Mouse (Mus musculus): ENCODE results near the gene Grifin. TPM values are rescaled to one million over a fixed set of nuclear protein-coding genes. Genes with fewer than 3 reads are reported as not detected.

Grifin gene
- total RNA-seq, 2 experiments from 2014 or later, result not detected

DNA sequence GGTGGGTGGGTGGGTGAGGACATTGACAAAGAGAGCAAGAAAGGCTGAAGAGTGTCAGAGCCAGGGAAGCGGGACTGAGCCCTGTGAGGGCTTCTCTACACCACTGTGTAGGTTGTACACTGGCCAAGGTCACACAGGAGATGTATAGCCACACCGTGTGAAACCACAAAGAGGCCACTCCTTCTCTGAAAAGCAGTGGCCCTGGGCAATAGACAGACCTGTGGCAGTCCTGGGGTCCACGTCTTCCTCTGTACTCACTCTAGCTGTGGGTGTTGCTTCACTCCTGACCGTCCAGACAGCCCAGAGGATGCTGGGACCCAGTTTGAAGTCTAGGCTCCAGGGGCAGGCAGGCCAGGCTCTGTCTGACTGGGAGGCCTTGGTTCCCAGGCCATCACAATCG lies 30.0 kb upstream of the Grifin start:
- intact Hi-C loops (cut with DNase I), result no loop called here
- no peak for DNase-seq

DNA sequence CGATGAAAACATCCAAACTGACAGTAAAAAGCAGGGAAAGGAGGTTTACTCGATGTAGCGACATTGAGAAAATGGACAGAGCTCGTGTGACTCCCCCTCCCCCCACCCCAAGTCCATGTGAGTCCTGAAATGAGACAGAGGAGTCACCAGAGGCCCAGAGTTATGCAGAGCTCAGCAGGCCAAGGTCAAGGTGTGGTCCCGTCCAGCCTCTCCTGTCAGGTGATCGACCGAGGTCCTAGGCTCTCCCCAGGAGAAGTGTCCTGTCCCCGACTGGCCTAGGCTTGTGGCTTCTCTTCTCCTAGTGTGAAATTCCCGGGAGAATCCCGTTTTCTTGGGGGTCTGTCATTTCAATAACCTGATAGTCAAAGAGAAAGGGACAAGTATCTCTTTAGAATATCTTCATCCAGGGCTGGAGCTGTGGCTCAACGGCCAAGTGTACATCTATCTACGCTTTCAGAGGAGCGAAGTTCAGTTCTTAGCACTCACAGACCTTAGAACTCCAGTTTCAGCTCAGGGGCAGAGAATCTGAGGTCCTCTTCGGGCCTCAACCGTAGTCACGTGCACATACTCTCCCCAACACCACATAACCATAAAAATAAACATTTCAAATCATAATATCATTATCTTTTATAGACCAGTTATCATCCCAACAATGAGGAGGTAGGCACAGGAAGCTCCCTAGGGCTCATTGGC lies 24.4 kb upstream of the Grifin start:
- no peak for DNase-seq
- intact Hi-C loops (cut with DNase I), result no loop called here

DNA sequence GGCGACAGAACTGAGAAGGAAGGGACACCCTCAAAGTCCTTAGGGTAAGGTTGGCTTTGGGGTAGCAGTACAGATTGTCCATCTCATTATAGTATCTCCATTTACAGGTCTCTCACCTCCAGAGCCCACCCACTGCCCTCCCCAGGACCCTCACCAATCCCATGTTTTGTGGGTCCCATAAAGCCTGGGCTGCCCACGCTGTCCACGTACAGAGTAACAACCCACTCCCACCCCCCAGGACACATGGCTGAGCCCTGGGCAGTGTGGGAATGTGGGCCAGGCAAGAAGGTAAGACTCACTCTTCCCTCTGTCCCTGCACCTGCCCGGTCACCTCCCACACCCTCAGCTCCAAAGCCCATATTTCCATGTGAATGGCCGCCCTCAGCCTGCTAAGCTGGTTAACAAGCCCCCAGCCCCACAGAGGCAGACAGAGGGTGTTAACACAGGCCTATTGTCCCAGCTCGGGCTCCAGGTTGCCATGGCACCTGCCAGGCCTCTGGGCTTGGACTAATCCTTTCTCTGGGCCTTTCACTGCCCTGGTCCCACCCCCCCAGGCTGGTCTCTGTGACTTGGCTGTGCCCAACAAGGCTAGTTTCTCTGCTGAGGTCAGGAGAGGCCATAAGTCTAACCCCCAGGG lies 19.0 kb upstream of the Grifin start:
- intact Hi-C loops (cut with DNase I), result no loop called here

DNA sequence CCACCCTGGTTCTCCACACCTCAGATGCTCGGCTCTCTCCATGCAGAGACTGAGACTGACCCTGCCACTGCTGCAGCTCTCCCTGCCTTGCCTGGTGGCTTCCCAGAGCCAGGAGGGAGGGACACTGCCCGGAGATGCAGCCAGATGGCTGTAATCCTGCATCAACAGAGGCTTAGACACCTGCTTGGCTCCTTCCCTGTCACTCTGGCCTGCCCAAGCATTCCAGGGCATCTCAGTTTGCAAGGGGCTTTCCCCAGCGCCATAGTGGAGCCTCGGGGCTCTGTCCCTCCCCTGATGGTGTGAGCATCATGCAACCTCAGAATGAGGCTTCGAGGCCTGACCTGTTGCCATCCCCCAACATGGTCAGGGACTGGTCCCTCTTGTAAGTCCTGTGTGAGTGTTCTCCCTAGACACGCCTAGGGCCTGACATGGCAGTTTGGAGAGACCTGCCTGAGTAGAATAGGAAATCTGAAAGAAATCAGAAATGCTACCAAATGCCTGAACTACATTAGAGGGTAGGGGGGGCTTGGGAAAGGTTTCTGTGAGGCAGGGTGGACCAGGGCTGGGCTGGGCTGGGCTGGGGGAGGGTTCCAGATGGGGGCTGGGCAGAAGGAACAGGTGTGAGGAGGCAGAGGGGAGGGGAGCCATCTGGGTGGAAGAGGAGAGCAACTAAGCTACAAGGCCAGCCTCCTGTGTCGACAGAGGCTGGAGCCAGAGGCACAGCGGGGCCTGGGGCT lies 18.3 kb upstream of the Grifin start:
- intact Hi-C loops (cut with DNase I), result no loop called here
- peak; percentile 37 for DNase-seq

More for the DNA sequence above, 19.0 kb upstream of the Grifin start:
- peak; percentile 35 for DNase-seq

DNA sequence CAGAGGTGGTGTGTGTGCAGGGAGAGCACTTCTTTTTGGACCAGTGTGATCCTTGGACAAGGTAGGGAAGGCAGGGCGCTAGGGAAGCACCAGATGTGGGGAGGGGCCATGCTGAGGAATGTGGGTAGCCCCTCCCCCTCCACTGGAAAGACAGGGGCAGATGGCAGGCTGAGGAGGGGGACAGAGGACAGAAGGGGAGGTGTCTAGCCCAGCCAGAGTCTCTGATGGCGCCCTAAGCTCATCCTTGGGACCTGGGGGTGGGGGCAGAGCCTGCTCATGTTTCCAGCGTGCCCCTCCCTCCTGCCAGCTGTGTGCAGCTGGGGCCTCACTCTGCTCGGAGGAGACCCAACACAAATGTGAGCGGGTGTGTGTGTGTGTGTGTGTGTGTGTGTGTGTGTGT lies 16.7 kb upstream of the Grifin start:
- intact Hi-C loops (cut with DNase I), result no loop called here
- no peak for DNase-seq

DNA sequence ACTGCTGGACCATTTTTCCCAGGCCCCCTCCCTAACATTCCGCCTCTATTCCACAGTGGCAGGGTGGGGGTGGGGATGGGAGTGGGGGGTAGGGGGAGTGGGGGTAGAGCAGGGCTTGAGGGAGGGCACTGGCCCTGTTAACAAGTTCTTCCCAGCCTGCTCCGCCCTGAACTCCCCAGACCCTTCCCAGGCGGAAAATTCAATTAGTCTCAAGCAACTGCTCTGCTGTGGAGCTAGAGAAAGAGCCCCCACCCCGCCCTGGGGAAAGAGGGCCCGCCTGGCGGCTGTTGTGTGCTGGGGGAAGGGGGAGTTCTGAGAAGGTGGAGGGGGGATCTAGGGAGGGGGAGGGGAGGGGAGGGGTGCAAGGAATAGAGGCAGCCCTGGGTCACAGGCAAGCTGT lies 14.9 kb upstream of the Grifin start:
- intact Hi-C loops (cut with DNase I), result no loop called here

DNA sequence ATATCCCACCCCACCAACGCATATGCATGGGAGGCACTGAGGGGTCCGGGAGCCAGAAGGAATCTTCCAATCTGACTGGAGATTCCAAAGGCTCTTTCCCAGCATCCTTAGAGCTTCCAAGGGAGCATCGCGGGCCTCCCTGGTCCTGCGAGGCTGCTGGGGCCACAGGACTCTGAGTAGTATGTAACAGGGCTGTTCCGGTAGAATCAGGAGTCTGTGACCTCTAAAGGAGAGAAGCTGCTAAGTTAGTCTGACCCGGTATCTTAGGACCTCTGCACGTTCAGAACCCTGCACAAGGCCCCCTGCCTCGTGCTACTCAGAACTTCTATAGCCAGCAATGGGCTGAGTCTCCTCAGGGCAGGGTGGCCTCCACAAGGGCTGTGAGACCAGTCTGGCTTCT lies 14.3 kb upstream of the Grifin start:
- intact Hi-C loops (cut with DNase I), result no loop called here
- DNase-seq, result no peak

More for the DNA sequence above, 14.9 kb upstream of the Grifin start:
- DNase-seq, result peak; percentile 62

DNA sequence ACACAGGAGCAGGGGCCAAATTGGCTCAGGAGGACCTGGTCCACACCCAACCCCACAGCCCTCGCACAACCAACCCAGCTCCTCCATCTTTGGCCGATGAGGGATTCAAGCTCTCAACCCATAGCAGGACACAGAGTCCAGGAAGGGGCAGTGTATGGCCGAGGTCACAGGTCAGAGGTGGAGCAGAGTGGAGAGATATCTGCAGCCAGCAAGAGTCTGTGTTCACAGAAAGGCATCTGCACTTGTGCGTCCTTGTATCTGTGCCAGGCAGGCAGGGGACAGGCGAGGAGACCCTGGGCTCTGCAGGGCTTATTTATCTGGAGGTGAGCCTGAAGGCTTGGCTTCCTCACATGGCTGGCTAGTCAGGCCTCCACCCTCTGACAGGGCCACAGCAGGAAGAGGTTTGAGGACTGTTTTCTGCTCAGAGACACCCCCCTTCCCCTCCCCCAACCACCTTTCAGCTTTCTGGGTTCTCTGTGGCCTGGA lies 10.6 kb upstream of the Grifin start:
- intact Hi-C loops (cut with DNase I), result no loop called here
- no peak for DNase-seq

DNA sequence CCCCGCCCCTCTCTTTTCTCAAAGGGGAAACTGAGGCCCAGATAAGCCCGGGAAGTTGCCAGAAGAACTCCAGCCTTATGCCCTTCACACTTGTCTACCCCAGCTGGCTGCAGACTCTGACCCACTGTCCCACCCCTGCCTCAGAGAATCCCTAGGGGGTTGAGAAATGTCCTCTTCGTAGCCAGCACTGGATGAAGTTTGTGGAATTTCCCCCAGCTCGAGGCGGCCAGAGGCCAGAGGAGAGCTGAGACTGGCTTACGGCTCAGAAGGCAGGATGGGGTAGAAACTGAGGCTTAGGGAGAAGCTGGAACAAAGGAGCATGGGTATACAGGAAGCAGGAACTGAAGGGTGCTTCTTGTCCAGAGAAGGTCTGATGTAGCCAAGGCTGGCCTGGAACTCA lies 7.7 kb upstream of the Grifin start:
- intact Hi-C loops (cut with DNase I), result no loop called here

DNA sequence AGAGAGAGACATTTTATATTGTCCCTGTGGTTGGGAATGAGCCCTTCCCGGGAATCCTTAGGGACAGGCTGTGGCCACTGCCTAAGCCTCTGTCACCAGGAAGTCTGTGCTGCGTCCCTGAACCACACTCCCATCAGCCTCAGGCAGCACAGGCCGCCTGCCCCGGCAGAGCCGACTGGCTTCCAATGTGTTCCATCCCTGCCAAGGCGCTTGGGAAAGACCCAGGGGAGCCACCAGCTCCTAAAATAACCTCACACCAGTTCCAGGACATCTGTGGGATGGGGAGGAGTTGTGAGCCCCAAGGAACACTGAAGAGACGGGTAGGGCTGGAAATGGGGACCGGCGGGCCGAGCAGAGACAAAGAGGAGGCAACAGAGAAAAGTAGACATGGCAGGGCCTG lies 6.8 kb upstream of the Grifin start:
- intact Hi-C loops (cut with DNase I), result no loop called here
- peak; percentile 61 for DNase-seq

More for the DNA sequence above, 7.7 kb upstream of the Grifin start:
- DNase-seq, result no peak

DNA sequence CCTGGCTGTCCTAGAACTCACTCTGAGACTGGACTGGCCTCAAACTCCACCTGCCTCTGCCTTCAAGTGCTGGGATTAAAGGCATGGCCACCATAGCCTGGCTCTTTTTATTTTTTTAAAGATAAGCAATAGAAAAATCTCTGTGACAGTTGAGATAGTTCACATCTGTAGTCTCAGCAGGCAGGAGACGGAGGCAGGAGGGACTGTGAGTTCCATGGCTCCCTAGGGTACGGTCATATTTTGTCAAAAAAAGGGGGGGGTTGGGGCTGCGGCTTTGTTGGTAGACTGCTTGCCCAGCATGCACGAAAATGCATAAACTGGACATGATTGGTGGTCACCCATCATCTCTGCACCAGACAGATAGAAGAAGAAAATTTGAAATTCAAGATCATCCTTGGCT lies 6.3 kb upstream of the Grifin start:
- intact Hi-C loops (cut with DNase I), result no loop called here
- no peak for DNase-seq

DNA sequence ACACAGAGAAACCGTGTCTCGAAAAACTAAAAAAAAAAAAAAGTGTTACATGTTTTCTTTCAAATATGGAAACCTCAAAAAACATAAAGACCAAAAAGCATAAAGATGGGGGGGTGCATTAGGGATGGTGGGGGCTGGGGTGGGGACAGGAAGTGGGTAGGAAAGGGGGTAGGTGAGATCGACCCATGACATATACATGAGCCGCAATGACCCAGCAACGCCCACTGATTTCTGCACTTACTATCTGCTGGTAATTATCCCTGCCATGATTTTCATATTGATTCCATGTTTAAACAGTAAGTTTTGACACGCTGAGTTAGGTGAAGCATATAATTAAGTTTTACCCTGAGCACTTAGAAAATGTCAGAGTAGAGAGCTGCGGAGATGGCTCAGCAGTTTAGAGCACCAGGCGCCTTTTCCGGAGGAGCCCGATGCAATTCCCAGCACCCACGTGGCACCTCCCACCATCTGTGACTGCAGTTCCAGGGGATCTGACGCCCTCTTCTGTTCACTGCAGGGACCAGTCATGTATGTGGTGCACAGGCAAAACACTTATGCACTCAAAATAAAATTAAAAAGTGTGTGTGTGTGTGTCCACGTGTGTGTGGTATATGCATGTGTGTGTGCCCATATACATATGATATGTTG lies 5.5 kb upstream of the Grifin start:
- intact Hi-C loops (cut with DNase I), result no loop called here
- DNase-seq, result no peak

DNA sequence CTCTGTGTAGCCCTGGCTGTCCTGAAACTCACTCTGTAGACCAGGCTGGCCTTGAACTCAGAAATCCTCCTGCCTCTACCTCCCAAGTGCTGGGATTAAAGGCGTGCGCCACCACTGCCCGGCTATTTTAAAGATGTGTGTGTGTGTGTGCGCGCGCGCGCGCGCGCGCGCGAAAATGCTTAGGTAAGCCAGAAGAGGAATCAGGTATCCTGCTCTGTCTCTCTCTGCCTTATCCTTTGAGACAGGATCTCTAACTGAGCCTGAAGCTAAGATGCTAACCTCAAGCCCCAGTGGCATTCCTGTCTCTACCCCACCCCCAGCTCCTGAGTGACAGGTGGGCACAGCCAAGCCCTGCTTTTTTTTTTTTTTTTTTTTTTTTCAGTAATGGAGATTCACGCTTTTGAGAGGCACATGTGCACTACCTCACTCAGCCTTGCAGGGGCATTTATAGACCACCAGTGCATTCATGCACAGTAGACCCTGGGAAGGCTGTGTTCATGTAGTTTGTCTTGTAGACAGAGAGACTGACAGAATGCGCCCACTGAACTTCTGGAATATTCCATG lies 4.2 kb upstream of the Grifin start:
- no peak for DNase-seq
- intact Hi-C loops (cut with DNase I), result no loop called here

DNA sequence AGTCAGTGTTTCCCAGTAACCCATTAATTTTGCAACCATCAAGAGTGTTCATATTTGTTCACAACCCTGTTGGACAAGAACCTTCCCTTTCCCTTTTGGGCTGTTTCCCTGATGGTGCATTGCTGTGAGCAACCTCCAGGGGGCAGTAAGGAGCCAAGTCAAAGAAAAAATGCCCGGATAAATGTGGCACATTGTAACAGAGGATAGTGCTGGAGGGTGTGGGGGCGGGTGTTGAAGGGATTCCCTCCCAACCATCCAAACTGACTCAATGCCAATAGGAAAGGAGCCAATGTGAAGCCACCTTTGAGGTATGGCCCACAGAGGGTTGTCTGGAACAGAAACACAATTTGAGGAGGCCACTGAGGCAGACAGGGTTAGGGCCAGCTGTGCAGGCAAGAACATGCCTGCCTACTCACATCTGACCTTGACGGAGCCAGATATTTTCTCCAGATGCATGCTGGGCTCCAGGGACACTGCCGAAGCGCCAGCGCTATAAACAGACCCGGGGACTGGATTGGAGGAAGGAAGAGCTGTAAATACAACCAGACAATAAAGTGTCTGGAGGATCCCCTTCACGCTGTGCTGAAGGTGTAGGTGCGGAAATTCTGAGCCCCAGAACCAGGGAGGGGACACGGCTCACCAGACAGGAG lies 3.6 kb upstream of the Grifin start:
- peak; percentile 66 for DNase-seq
- intact Hi-C loops (cut with DNase I), result no loop called here

DNA sequence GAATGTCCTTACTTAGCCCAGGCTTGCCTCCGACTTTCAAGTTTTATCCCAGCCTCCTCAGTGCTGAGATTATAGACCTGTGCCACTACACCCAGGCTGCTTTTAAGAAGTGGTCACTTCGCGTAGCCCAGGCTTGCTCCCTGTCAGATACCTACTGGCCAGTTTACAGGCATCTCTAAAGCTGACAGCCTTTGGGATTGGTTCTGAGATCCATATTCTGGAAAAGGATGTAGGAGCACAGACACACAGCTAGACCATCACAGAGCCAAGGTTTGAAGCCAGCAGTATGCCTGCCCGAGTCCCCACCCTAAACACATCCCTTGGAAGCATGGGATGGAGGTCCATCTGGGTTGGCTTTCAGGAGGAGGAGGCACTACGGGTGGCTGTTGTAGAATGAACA lies 2.9 kb upstream of the Grifin start:
- intact Hi-C loops (cut with DNase I), result no loop called here

DNA sequence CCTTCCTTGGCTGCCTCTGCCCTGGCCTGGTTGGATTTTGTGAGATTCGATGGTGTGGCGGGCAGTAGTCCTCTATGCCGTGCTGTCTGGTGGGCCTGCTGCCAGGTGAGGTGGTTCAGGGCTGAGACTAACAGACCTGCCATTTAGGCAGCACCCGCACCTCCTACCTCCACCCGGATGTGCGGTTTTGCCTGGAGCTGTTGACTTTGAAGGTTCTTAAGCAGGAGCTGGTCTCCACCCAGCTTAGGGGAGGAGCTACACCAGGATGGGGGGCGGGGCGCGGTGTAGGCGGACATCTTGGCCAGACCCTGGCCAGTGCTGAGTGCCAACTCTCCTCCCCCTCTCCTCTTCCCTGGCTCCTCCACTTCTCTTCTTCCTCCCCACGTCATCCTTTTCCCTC lies 2.5 kb upstream of the Grifin start:
- intact Hi-C loops (cut with DNase I), result no loop called here

More for the DNA sequence above, 2.9 kb upstream of the Grifin start:
- no peak for DNase-seq

DNA sequence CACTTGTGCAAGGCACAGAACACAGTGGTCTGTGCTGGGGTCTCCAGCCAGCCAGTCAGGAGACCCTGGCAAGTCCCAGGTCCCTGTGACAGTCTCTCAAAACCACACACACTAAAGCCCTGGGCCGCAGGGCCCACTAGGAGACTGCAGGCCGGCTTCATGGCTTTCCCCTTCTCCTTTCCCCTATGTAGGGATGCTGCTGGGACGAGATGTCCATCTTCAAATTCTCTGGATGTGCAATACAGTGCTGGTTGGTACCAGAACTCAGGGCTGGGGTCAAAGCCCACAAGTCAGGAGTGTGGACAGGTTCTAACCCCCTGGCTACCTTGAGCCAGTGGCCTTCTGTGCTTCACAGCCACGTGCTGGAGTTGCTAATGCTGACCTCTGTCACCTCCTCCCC lies 1.4 kb upstream of the Grifin start:
- DNase-seq, result no peak
- intact Hi-C loops (cut with DNase I), result no loop called here

More for the DNA sequence above, 2.5 kb upstream of the Grifin start:
- peak; percentile 66 for DNase-seq

DNA sequence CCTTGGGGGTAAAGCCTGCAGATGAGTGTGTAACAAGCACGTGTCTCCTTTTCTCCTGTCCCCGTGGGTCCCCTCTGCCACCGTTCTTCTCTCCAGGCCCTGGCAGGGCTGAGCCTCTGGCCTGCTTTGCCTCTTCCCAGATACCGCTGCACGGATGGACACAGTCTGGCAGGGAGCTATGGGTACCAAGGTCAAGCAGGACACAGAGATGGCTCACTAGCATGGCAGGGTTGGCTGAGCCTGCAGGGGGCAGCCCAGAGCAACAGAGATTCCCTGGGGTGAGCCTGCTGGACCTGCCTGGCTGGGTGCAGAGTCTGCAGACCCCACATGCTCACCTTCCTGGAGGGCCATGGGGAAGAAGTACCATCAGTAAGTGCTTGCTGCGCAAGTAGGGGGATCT lies 985 bp upstream of the Grifin start:
- peak; percentile 31 for DNase-seq
- intact Hi-C loops (cut with DNase I), result no loop called here

DNA sequence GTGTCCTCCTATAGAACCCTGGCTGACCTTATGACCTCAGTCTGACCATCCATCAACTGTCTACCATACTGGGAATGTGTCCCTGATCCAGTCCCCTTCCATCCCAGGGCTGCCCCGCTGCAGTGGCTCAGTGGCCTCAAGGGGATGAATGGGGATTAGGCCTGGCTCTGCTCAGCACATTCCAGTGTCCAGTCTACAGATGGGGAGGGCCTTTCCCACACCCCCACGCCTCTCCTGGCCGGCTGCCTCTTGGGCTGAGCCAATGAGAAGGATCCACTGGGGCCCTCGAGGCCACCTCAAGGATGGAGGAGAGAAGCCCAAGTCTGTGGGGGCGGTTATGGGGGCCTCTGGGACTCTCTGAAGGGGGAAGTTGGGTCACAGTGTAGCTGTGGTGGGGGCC lies 580 bp upstream of the Grifin start:
- intact Hi-C loops (cut with DNase I), result no loop called here
- DNase-seq, result peak; percentile 55

DNA sequence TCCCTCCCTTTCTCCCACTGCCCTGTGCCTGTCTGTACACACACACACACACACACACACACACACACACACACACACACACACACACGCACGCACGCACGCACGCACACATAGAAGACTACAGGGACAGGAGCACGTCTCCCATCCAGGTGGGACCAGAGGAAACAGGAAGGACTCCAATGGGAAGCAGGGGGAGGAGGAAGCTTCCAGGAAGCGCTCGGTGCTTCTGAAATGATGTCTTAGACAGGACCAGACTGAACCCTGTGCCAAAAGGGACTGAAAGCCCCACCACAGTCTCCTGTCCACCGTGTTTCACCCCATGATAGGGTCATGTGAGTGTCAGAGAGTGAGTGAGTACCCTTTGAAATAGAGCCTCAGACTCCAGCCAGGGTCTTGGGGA lies 2.3 kb downstream of the Grifin start:
- intact Hi-C loops (cut with DNase I), result no loop called here

More for the DNA sequence above, 2.3 kb downstream of the Grifin start:
- no peak for DNase-seq

Data from left cerebral cortex, postnatal 4 days (tissue).